Mouse (Mus musculus): ENCODE measurements around the gene Tmf1. TPM values are rescaled to one million over a fixed set of nuclear protein-coding genes. Genes with fewer than 3 reads are reported as not detected.

Gene Tmf1
- 3.1 and 3.8 TPM in 2 replicates for polyA plus RNA-seq (2012; rRNA removed)

- peak; percentile 86 for TF ChIP-seq POLR2A (IDR thresholded peaks at IDR 0.05; ENCODE audit: borderline replicate concordance, extremely low read depth, low read depth, low read length)
- TF ChIP-seq CTCF (IDR thresholded peaks at IDR 0.05; ENCODE audit: insufficient read depth, low read length): no peak
- peak within 1 kb of the TSS; percentile 93 for H3K4me3 ChIP-seq (replicated peaks; ENCODE audit: extremely low read depth, low read depth, low read length)
- peak; percentile 90 for DNase-seq
- WGBS: under 1% methylated on average over 80 of the region's 80 CpGs
- H3K4me1 ChIP-seq (ENCODE audit: control insufficient read depth, insufficient read depth, low read length): peaks cover 13% of the 10 kb centered on the region
Measured at GRCm38 (mm10) chr6:97178491-97179366, at the start of gene Tmf1. Tmf1 (minus strand) TSS chr6:97179122.

- DNase-seq: no peak
- no peak overlapping the region for H3K4me3 ChIP-seq (replicated peaks; ENCODE audit: extremely low read depth, low read depth, low read length)
- no peak for TF ChIP-seq CTCF (IDR thresholded peaks at IDR 0.05; ENCODE audit: insufficient read depth, low read length)
- TF ChIP-seq POLR2A (IDR thresholded peaks at IDR 0.05; ENCODE audit: borderline replicate concordance, extremely low read depth, low read depth, low read length): no peak
- 96% methylated on average over 9 of the region's 9 CpGs for WGBS
- peaks cover 6% of the 10 kb centered on the region; the same call in 1 of the 2 replicates for H3K4me1 ChIP-seq (ENCODE audit: control insufficient read depth, insufficient read depth, low read length)
Measured at GRCm38 (mm10) chr6:97227067-97227847, 48.3 kb upstream of the Tmf1 start.

- H3K4me3 ChIP-seq (replicated peaks; ENCODE audit: extremely low read depth, low read depth, low read length): no peak overlapping the region
- H3K4me1 ChIP-seq (ENCODE audit: control insufficient read depth, insufficient read depth, low read length): peaks cover 6% of the 10 kb centered on the region; the same call in 1 of the 2 replicates
- TF ChIP-seq CTCF (IDR thresholded peaks at IDR 0.05; ENCODE audit: insufficient read depth, low read length) (no peak), POLR2A (IDR thresholded peaks at IDR 0.05; ENCODE audit: borderline replicate concordance, extremely low read depth, low read depth, low read length) (no peak)
- 69% methylated on average over 1 of the region's 1 CpGs for WGBS
- no peak for DNase-seq
Measured at GRCm38 (mm10) chr6:97226083-97226491, 47.2 kb upstream of the Tmf1 start.

DNA sequence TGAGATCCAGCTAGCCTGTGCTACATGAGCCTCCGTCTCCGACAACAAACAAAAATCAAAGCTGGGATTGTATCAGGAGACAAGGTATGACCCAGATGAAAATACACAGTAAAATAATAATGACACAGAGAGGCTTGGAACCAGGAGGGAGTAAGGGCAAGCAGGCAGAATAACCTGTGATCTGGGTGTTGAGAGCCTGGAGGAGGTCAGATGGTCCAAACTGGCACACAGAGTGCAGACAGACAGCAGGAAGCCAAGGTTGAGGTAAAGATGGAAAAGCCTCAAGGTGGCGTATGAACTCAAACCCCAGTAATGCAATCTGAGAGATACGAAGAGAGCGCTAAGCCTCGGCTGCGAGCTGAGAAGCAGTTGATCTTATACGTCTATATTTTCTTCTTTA lies 45.6 kb upstream of the Tmf1 start:
- no peak for DNase-seq
- no peak overlapping the region for H3K4me3 ChIP-seq (replicated peaks; ENCODE audit: extremely low read depth, low read depth, low read length)
- peaks cover 6% of the 10 kb centered on the region; the same call in 1 of the 2 replicates for H3K4me1 ChIP-seq (ENCODE audit: control insufficient read depth, insufficient read depth, low read length)
- WGBS: 95% methylated on average over 8 of the region's 8 CpGs
- no peak for TF ChIP-seq CTCF (IDR thresholded peaks at IDR 0.05; ENCODE audit: insufficient read depth, low read length)

- TF ChIP-seq POLR2A (IDR thresholded peaks at IDR 0.05; ENCODE audit: borderline replicate concordance, extremely low read depth, low read depth, low read length): no peak
- TF ChIP-seq CTCF (IDR thresholded peaks at IDR 0.05; ENCODE audit: insufficient read depth, low read length): no peak
- 80% methylated on average over 4 of the region's 4 CpGs for WGBS
- DNase-seq: no peak
- no peak overlapping the region for H3K4me3 ChIP-seq (replicated peaks; ENCODE audit: extremely low read depth, low read depth, low read length)
- H3K4me1 ChIP-seq (ENCODE audit: control insufficient read depth, insufficient read depth, low read length): peaks cover 6% of the 10 kb centered on the region; the same call in 1 of the 2 replicates
Measured at GRCm38 (mm10) chr6:97223566-97223965, 44.6 kb upstream of the Tmf1 start.

- no peak for DNase-seq
- WGBS: 17% methylated on average over 5 of the region's 5 CpGs
- TF ChIP-seq POLR2A (IDR thresholded peaks at IDR 0.05; ENCODE audit: borderline replicate concordance, extremely low read depth, low read depth, low read length) (no peak), CTCF (IDR thresholded peaks at IDR 0.05; ENCODE audit: insufficient read depth, low read length) (no peak)
- H3K4me3 ChIP-seq (replicated peaks; ENCODE audit: extremely low read depth, low read depth, low read length): no peak overlapping the region
- H3K4me1 ChIP-seq (ENCODE audit: control insufficient read depth, insufficient read depth, low read length): peaks cover 6% of the 10 kb centered on the region; the same call in 1 of the 2 replicates
Measured at GRCm38 (mm10) chr6:97222931-97223467, 44.1 kb upstream of the Tmf1 start.

DNA sequence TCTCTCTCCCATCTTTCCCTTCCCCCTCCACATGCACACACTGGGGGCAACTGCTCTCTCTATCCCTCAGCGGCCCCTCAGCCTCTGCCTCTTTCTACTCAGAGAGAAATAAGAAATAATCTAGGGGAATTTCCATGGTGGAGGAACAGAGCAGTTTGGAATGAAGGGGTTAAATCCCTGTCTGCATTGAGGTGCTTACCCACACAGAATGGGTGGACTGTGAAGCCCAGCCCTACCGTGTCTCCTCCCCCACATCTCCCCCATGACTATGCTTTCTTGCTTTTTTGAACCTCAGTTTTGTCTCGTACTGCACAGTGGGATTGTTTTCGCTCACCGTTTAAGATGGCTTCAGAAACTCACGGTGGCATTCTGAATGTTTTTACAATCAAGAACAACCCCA lies 43.4 kb upstream of the Tmf1 start:
- TF ChIP-seq POLR2A (IDR thresholded peaks at IDR 0.05; ENCODE audit: borderline replicate concordance, extremely low read depth, low read depth, low read length) (no peak), CTCF (IDR thresholded peaks at IDR 0.05; ENCODE audit: insufficient read depth, low read length) (no peak)
- DNase-seq: no peak
- WGBS: 59% methylated on average over 6 of the region's 6 CpGs
- H3K4me3 ChIP-seq (replicated peaks; ENCODE audit: extremely low read depth, low read depth, low read length): no peak overlapping the region
- H3K4me1 ChIP-seq (ENCODE audit: control insufficient read depth, insufficient read depth, low read length): peaks cover 6% of the 10 kb centered on the region; the same call in 1 of the 2 replicates

- Histone ChIP-seq H3K4me3 (replicated peaks; ENCODE audit: extremely low read depth, low read depth, low read length) (no peak overlapping the region), H3K4me1 (ENCODE audit: control insufficient read depth, insufficient read depth, low read length) (peaks cover 6% of the 10 kb centered on the region; the same call in 1 of the 2 replicates)
- WGBS: 59% methylated on average over 15 of the region's 15 CpGs
- DNase-seq: no peak
- TF ChIP-seq POLR2A (IDR thresholded peaks at IDR 0.05; ENCODE audit: borderline replicate concordance, extremely low read depth, low read depth, low read length) (no peak), CTCF (IDR thresholded peaks at IDR 0.05; ENCODE audit: insufficient read depth, low read length) (no peak)
Measured at GRCm38 (mm10) chr6:97221205-97222025, 42.5 kb upstream of the Tmf1 start.
